11 mouse cellular contexts compared by ENCODE assay signal in genomic region chr16:43638406-43639049, GRCm38 (mm10). TPM values are rescaled to one million over a fixed set of nuclear protein-coding genes. Genes with fewer than 3 reads are reported as not detected.
DNase-seq lines count a peak whose midpoint lies in the region; ATAC-seq and TF ChIP-seq lines count a peak whose summit lies in the region.
"Had no signal": no experiment of that assay in that cellular context is flagged by ENCODE, and none has a peak within 500 bp of the region (broad histone marks: within the 10 kb centered on the region; RNA-seq: fewer than 3 reads in every experiment).

No protein-coding gene starts in this region.

- peak; percentile 27; the same call in 1 of the 2 replicates for ATAC-seq in hindbrain, embryonic 14.5 days (ENCODE audit: low FRiP score)
- ATAC-seq in hindbrain, embryonic 11.5 days (ENCODE audit: low FRiP score): no peak
- no peak for ATAC-seq in liver, postnatal 0 days

- DNase-seq in hindbrain, embryonic 14.5 days (ENCODE audit: low spot score): no peak
- no peak for DNase-seq in hindbrain, embryonic 11.5 days (ENCODE audit: low spot score)
- peak; percentile 33 to 36 for DNase-seq in cerebellum, adult 18-20 months
- peak; percentile 38 for DNase-seq in heart, postnatal 10 days
- DNase-seq in liver, postnatal 0 days: no peak
- DNase-seq in ovary, postnatal 36 days (ENCODE audit: low spot score): no peak
- DNase-seq in right cerebral cortex, adult 2 months (ENCODE audit: low spot score in 2 of 2): no peak
- DNase-seq: thymus, adult 2 months had no signal

- H3K4me2 ChIP-seq in hindbrain, embryonic 14.5 days (replicated peaks): no peak overlapping the region
- H3K4me2 ChIP-seq in hindbrain, embryonic 11.5 days (replicated peaks; ENCODE audit: low read depth, low read length): no peak overlapping the region
- H3K4me2 ChIP-seq in liver, postnatal 0 days (ENCODE audit: low read depth, low read length): no peak overlapping the region

- no peaks in the 10 kb centered on the region for H3K4me1 ChIP-seq in hindbrain, embryonic 14.5 days (replicated peaks; ENCODE audit: control insufficient read depth, insufficient read depth, low read length)
- H3K4me1 ChIP-seq in hindbrain, embryonic 11.5 days (replicated peaks; ENCODE audit: control insufficient read depth, insufficient read depth, low read length): no peaks in the 10 kb centered on the region
- peaks cover 6% of the 10 kb centered on the region; the same call in 1 of the 2 replicates for H3K4me1 ChIP-seq in E14TG2a.4 (replicated peaks; ENCODE audit: low read depth, low read length)
- H3K4me1 ChIP-seq in liver, postnatal 0 days (ENCODE audit: insufficient read depth): no peaks in the 10 kb centered on the region

- H3K9ac ChIP-seq in hindbrain, embryonic 14.5 days: no peak overlapping the region
- H3K9ac ChIP-seq in hindbrain, embryonic 11.5 days (ENCODE audit: low read depth, low read length): no peak overlapping the region
- H3K9ac ChIP-seq in liver, postnatal 0 days (replicated peaks): no peak overlapping the region

- TF ChIP-seq EP300 in liver, postnatal 0 days (IDR thresholded peaks at IDR 0.05; ENCODE audit: low read depth): no peak

- no peaks in the 10 kb centered on the region for H3K27me3 ChIP-seq in hindbrain, embryonic 14.5 days (ENCODE audit: control insufficient read depth, insufficient read depth, low read length)
- H3K27me3 ChIP-seq in hindbrain, embryonic 11.5 days (ENCODE audit: control insufficient read depth, insufficient read depth, low read length): no peaks in the 10 kb centered on the region
- peaks cover 23% of the 10 kb centered on the region for H3K27me3 ChIP-seq in E14TG2a.4 (ENCODE audit: insufficient read depth, low read length)
- no peaks in the 10 kb centered on the region for H3K27me3 ChIP-seq in liver, postnatal 0 days (ENCODE audit: insufficient read depth, low read length)

- TF ChIP-seq CTCF in E14TG2a.4 (conservative IDR thresholded peaks at IDR 0.05; ENCODE audit: low read length): no peak
- TF ChIP-seq CTCF in liver, postnatal 0 days (IDR thresholded peaks at IDR 0.05; ENCODE audit: low read depth): no peak

- no peak overlapping the region for H3K27ac ChIP-seq in hindbrain, embryonic 14.5 days
- H3K27ac ChIP-seq in hindbrain, embryonic 11.5 days (ENCODE audit: low read depth, low read length): no peak overlapping the region
- no peak overlapping the region for H3K27ac ChIP-seq in liver, postnatal 0 days (ENCODE audit: low read depth)

- H3K4me3 ChIP-seq in hindbrain, embryonic 14.5 days (replicated peaks; ENCODE audit: low read length): no peak overlapping the region
- no peak overlapping the region for H3K4me3 ChIP-seq in hindbrain, embryonic 11.5 days (ENCODE audit: low read depth, low read length)
- H3K4me3 ChIP-seq in E14TG2a.4 (replicated peaks; ENCODE audit: low read length): peak overlapping the region; percentile 26; the same call in 1 of the 2 replicates
- no peak overlapping the region for H3K4me3 ChIP-seq in liver, postnatal 0 days (ENCODE audit: low read depth, low read length)

- WGBS in hindbrain, embryonic 14.5 days: 81% methylated on average over 21 of the region's 21 CpGs
- WGBS in hindbrain, embryonic 11.5 days: 82% methylated on average over 21 of the region's 21 CpGs
- WGBS in liver, postnatal 0 days (ENCODE audit: insufficient replicate concordance): 69% methylated on average over 21 of the region's 21 CpGs

- peaks cover 15% of the 10 kb centered on the region; the same call in 1 of the 2 replicates for H3K36me3 ChIP-seq in hindbrain, embryonic 14.5 days (replicated peaks; ENCODE audit: control insufficient read depth, insufficient read depth)
- no peaks in the 10 kb centered on the region for H3K36me3 ChIP-seq in hindbrain, embryonic 11.5 days (ENCODE audit: control insufficient read depth, insufficient read depth, low read length)
- no peaks in the 10 kb centered on the region for H3K36me3 ChIP-seq in E14TG2a.4 (ENCODE audit: insufficient read depth, low read length)
- no peaks in the 10 kb centered on the region; the same call in 1 of the 2 replicates for H3K36me3 ChIP-seq in liver, postnatal 0 days (replicated peaks; ENCODE audit: insufficient read depth, low read length)

- no peaks in the 10 kb centered on the region for H3K9me3 ChIP-seq in hindbrain, embryonic 14.5 days (ENCODE audit: control insufficient read depth, low read length)
- H3K9me3 ChIP-seq in hindbrain, embryonic 11.5 days (ENCODE audit: control insufficient read depth, low read length): no peaks in the 10 kb centered on the region
- no peaks in the 10 kb centered on the region for H3K9me3 ChIP-seq in E14TG2a.4 (ENCODE audit: low read length)
- H3K9me3 ChIP-seq in liver, postnatal 0 days (ENCODE audit: low read length): no peaks in the 10 kb centered on the region

- intact Hi-C loops in heart, postnatal 10 days (cut with DNase I): no loop called here

RNA-seq across cellular contexts. Expression of gene Tigit, which starts 25.4 kb away (rescaled TPM):
- not detected in 2 replicates for polyA plus RNA-seq in hindbrain, embryonic 14.5 days (2014; fragmentation: Nextera tagmentation; extraction: Ambion mirVana)
- polyA plus RNA-seq in hindbrain, embryonic 11.5 days (2014; fragmentation: Nextera tagmentation; extraction: Ambion mirVana): not detected in 2 replicates
- not detected for total RNA-seq in heart, postnatal 10 days (2021)
- polyA plus RNA-seq in liver, postnatal 0 days (2015; fragmentation: Nextera tagmentation; extraction: Ambion mirVana): 0.12 TPM in 1 of 2 replicates, not detected in the other
- polyA plus RNA-seq: kidney, embryonic 16.5 days; liver, embryonic 16.5 days had no signal

Comparison
In these comparisons a context has a peak if more than half of its experiments do, and no peak if none do; other contexts are left out.
1. DNase-seq: peak in cerebellum, adult 18-20 months (2 of 2) and heart, postnatal 10 days (2 of 2); none in hindbrain, embryonic 14.5 days (single experiment), hindbrain, embryonic 11.5 days (single experiment), liver, postnatal 0 days (single experiment), ovary, postnatal 36 days (single experiment) and right cerebral cortex, adult 2 months (0 of 2).